Mouse (Mus musculus): ENCODE results near the gene Cd83. TPM values are rescaled to one million over a fixed set of nuclear protein-coding genes. Genes with fewer than 3 reads are reported as not detected.

Gene Cd83
- polyA plus RNA-seq, 1 experiment = not detected

GRCm38 (mm10) chr13:43763995-43764579 lies 20.5 kb upstream of the Cd83 start:
- TF ChIP-seq GATA1 (IDR thresholded peaks at IDR 0.05; ENCODE audit: low read length) = no peak

GRCm38 (mm10) chr13:43765293-43765814 lies 19.2 kb upstream of the Cd83 start:
- TF ChIP-seq GATA1 (IDR thresholded peaks at IDR 0.05; ENCODE audit: low read length) = no peak

- no peak for TF ChIP-seq GATA1 (IDR thresholded peaks at IDR 0.05; ENCODE audit: low read length)
Observed at GRCm38 (mm10) chr13:43766786-43767680, 17.5 kb upstream of the Cd83 start.

GRCm38 (mm10) chr13:43773020-43773419 lies 11.6 kb upstream of the Cd83 start:
- TF ChIP-seq GATA1 (IDR thresholded peaks at IDR 0.05; ENCODE audit: low read length) = no peak

- no peak for TF ChIP-seq GATA1 (IDR thresholded peaks at IDR 0.05; ENCODE audit: low read length)
Observed at GRCm38 (mm10) chr13:43773965-43774566, 10.5 kb upstream of the Cd83 start.

- no peak for TF ChIP-seq GATA1 (IDR thresholded peaks at IDR 0.05; ENCODE audit: low read length)
Observed at GRCm38 (mm10) chr13:43774605-43775426, 9.8 kb upstream of the Cd83 start.

GRCm38 (mm10) chr13:43775427-43775733 lies 9.2 kb upstream of the Cd83 start:
- no peak for TF ChIP-seq GATA1 (IDR thresholded peaks at IDR 0.05; ENCODE audit: low read length)

- TF ChIP-seq GATA1 (IDR thresholded peaks at IDR 0.05; ENCODE audit: low read length) = no peak
Observed at GRCm38 (mm10) chr13:43777321-43778002, 7.1 kb upstream of the Cd83 start.

- no peak for TF ChIP-seq GATA1 (IDR thresholded peaks at IDR 0.05; ENCODE audit: low read length)
Observed at GRCm38 (mm10) chr13:43778021-43778649, 6.4 kb upstream of the Cd83 start.

GRCm38 (mm10) chr13:43778971-43779370 lies 5.6 kb upstream of the Cd83 start:
- no peak for TF ChIP-seq GATA1 (IDR thresholded peaks at IDR 0.05; ENCODE audit: low read length)

GRCm38 (mm10) chr13:43780071-43780470 lies 4.5 kb upstream of the Cd83 start:
- TF ChIP-seq GATA1 (IDR thresholded peaks at IDR 0.05; ENCODE audit: low read length) = no peak

GRCm38 (mm10) chr13:43785712-43786072 lies 1.1 kb downstream of the Cd83 start:
- no peak for TF ChIP-seq GATA1 (IDR thresholded peaks at IDR 0.05; ENCODE audit: low read length)

- no peak for TF ChIP-seq GATA1 (IDR thresholded peaks at IDR 0.05; ENCODE audit: low read length)
Observed at GRCm38 (mm10) chr13:43786171-43786795, 1.7 kb downstream of the Cd83 start.

GRCm38 (mm10) chr13:43787262-43787661 lies 2.7 kb downstream of the Cd83 start:
- no peak for TF ChIP-seq GATA1 (IDR thresholded peaks at IDR 0.05; ENCODE audit: low read length)

Data from G1E-ER4 (cell line).